Mouse (Mus musculus) frontal cortex, adult (tissue): ENCODE results near the gene Ick.

Source experiments
- ATAC-seq: cut with Nextera tagmentation; 2 replicates; pipeline ENCODE4 v1.9.2; 2017; ENCODE audit warnings: mild to moderate bottlenecking, moderate library complexity, mixed read lengths; ENCODE audit not compliant: low TSS enrichment

The Ick gene

GRCm38 (mm10) chr9:78104973-78105372 is 4.0 kb upstream of the Ick start:
- ATAC-seq = no peak

- no peak for ATAC-seq
These were observed 3.5 kb upstream of the Ick start for GRCm38 (mm10) chr9:78105501-78105932.

GRCm38 (mm10) chr9:78106821-78107220 is 2.2 kb upstream of the Ick start:
- ATAC-seq = no peak

- ATAC-seq = no peak
These were observed 1.4 kb upstream of the Ick start for GRCm38 (mm10) chr9:78107582-78107911.

- ATAC-seq = peak; percentile 55
These were observed 838 bp upstream of the Ick start for GRCm38 (mm10) chr9:78107912-78108795.

- no peak for ATAC-seq
These were observed 664 bp downstream of the Ick start for GRCm38 (mm10) chr9:78109656-78110055.

- ATAC-seq = no peak
These were observed 2.5 kb downstream of the Ick start for GRCm38 (mm10) chr9:78111456-78111855.

- peak; percentile 76 for ATAC-seq
These were observed 4.0 kb downstream of the Ick start for GRCm38 (mm10) chr9:78112770-78113537.

- ATAC-seq = peak; percentile 13; the same call in 1 of the 2 replicates
These were observed 4.5 kb downstream of the Ick start for GRCm38 (mm10) chr9:78113538-78113885.

- no peak for ATAC-seq
These were observed 6.8 kb downstream of the Ick start for GRCm38 (mm10) chr9:78115746-78116145.

GRCm38 (mm10) chr9:78117690-78118089 is 8.7 kb downstream of the Ick start:
- ATAC-seq = no peak

GRCm38 (mm10) chr9:78121358-78121757 is 12.4 kb downstream of the Ick start:
- no peak for ATAC-seq

GRCm38 (mm10) chr9:78121985-78122384 is 13.0 kb downstream of the Ick start:
- no peak for ATAC-seq

GRCm38 (mm10) chr9:78122939-78123712 is 14.1 kb downstream of the Ick start:
- ATAC-seq = no peak

GRCm38 (mm10) chr9:78124297-78124696 is 15.3 kb downstream of the Ick start:
- peak; percentile 89 for ATAC-seq

- no peak for ATAC-seq
These were observed 17.0 kb downstream of the Ick start for GRCm38 (mm10) chr9:78126007-78126406.

- no peak for ATAC-seq
These were observed 17.7 kb downstream of the Ick start for GRCm38 (mm10) chr9:78126643-78127042.

GRCm38 (mm10) chr9:78135658-78136057 is 26.7 kb downstream of the Ick start:
- 0 out of 2 replicates have a peak, but pooled peaks have one; percentile 16 for ATAC-seq

- ATAC-seq = no peak
These were observed 29.2 kb downstream of the Ick start for GRCm38 (mm10) chr9:78138044-78138676.

- ATAC-seq = no peak
These were observed 30.5 kb downstream of the Ick start for GRCm38 (mm10) chr9:78139463-78139862.

GRCm38 (mm10) chr9:78146099-78146498 is 37.1 kb downstream of the Ick start:
- ATAC-seq = peak; percentile 69

- ATAC-seq = peak; percentile 75
These were observed 37.6 kb downstream of the Ick start for GRCm38 (mm10) chr9:78146627-78147026.
